Mouse (Mus musculus) cerebellum, postnatal 25 days (tissue): ENCODE results near the gene Vmn1r233.

Experiments used
- DNase-seq, 2 experiments: peaks; one replicate each; pipeline ENCODE4 v3.0.0; 2021; ENCODE audit warnings: mixed read lengths in 2 of 2

Gene Vmn1r233

DNA sequence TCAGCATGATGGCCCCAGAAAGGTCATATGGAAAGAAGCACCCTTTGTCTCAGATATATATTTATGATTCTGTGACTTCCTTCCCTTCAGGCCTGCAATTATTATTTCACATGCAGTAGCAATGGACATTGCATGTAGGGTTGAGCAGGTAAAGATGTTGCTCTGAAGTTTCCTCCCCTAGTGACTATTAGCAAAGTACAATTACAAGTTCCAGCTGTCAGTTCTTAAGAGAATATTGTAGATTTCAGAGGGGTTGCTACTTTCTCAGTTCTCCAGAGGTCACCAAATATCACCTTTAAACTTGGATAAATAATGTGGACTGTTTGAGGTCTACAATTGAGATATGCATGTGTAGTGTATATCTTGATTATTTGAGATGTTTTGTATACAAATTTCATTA lies at the start of gene Vmn1r233:
Gene Vmn1r233 (minus strand): TSS at position 101 of the 400 bp plus-strand sequence.
- DNase-seq = no peak

DNA sequence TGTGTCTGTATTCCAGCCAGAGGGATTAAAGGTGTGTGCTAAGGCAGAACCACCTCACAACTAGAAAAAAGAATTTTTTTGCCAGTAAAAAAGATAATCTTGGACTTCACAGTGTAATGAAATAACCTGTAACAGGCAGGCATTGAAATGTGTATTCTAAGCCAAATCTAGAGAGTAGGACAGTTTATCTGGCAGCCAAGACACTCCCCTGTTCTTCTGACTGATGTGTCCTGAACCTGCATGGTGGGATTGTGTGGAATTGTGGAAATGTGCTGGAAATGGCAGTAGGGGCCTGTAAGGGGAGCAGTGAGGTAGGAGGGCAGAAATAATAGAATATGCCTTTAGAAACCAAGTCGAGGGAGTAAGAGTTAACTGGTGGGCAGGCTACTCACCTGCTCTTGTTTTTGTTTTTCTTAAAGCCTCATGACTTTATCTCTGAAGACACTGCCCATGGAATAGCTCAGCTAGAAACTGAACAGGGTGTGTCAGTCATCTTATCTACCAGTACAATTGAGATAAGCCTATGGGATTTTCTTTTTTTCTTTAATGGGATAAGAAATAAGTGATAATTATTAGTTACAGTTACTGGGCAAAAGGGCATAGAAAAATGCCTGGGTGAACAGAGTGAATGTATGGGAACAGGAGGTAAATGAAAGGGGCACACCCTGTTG lies 22.3 kb upstream of the Vmn1r233 start:
- DNase-seq = no peak

DNA sequence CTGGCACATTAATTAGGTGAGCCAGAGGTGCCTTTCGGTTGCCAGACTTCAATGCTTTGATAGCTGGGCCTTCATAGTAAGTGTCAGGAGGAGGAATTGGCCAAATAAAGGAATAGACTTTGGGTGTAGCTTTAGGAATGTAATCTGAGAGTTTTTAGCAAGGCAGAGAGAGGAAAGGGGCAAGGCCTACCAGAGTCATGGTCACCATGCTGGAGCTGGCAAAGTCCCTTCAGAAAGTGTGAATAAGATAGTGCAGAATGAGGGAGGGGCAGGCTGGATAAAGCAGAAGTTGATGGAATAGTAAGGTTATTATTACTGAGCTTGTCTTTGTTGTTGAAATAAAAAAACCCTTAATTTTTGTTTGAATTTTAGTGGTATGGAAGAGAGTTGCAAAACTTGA lies 13.5 kb upstream of the Vmn1r233 start:
- DNase-seq = no peak

DNA sequence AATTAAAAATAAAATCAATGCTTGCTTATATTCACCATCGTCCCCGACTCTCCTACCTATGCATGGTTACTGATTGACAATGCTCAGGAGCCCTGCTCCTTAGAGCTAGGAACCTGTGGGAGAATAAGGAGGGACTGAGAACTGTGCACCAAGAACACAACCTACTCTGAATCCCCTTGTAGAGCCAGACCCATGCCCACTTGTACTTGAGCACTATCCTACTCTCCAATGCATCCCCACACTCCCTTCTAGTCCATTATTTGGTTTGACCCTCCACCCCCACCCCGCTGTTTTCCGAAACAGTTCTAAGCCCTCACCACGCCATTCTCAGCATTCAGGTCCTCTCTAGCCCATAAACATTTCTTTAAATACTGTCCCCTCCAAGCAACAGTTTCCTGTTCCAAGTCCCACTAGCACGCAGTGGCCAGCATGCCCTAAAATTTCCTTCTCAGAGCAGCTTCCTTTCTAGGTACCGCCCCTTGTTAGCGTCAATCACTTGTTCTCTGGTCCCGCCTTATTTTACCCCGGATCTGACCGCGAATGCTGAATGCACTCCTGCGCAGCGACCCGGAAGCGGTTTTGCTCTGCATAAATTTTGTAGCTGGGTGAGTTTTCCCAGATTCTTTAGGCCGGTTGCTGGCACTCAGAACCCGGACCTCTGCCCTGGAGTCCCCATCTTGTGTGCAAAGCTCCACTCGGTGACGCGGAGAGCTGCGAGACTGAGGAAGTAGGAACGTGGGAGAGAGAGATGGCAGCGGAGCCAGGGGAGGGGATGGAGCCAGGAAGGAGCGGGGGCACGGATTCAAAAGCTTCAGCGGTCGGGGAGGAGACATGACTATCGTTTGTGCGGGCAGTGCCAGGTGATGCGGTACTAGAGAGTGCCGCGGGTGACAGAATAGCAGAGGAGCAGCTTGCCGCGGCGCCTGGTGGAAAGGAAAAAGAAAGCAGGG lies 12.4 kb upstream of the Vmn1r233 start, which contains the start of gene Zfp160:
Gene Zfp160 (plus strand): TSS at position 522 of the 950 bp plus-strand sequence.
- peak; percentile 85 to 88 for DNase-seq

DNA sequence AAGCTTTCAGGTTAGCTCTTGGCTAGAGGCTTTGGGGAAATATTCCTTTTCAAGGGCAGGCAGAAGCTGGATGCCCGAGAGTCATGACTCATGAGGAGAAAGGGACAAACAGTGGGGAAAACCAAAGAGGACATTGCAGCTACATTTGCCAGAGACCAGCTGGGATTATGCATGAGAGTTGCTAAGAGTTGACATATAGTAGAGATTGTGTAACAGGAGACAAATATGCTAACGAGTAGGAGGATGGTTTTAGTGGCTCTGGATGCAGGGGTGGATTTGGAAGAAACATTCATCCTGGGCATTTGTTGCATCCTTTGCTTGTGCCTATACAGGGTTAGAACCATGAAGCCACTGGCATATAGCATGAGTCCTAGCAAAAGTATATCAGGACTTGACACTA lies 2.5 kb downstream of the Vmn1r233 start:
- DNase-seq = no peak

DNA sequence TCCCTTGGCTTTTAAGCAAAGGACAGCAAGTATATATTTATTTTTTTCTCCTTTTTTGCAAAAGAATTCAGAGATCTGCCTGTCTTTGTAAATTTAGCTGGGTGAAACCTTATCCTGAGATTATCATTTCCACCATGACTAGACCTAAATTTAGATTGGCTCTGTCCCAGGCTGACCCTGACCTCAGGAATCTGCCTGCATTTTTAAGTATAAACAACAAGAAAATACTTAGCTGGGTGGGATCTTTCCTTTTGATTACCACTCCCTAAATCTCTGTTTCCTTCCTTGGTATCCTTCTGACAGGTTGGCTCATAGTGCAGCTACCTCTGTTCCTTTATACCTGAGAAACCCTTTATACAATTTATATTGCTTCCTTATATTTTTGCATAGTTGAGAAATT lies 29.6 kb downstream of the Vmn1r233 start:
- no peak for DNase-seq

DNA sequence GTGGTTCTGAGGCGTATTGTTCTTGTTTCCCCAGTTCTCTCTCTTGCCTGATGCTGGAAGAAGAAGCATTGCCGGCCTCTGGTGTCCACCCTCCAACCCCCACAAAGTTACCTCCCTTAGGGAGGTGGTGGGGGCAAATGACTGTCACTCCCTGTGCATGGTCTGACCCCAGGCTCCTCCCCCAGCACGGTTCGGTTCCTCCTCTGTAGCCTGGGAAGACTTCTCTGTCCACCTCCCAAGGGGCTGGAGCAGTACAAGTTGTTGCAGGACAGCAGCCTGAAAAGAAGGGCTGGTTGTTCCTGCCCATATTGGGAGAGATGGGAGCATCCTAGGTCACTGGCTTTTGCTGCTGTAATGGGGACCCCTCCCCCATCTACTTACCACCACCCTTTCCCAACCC lies 30.8 kb downstream of the Vmn1r233 start:
- DNase-seq = no peak

DNA sequence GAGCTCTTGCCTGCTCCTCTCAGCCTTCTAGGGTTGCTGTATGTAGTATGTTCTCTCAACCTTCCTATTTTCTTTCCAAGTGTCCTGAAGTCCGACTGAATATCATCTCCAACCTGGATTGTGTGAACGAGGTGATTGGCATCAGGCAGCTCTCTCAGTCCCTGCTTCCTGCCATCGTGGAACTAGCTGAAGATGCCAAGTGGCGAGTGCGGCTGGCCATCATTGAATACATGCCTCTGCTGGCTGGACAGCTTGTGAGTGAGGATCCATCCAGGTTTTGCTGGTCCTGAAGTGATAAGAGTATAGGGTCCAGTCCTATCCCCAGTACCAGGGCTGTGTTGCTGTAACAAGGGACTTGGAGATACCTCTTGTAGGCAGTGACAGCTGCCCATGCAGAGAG lies 35.9 kb downstream of the Vmn1r233 start:
- no peak for DNase-seq

DNA sequence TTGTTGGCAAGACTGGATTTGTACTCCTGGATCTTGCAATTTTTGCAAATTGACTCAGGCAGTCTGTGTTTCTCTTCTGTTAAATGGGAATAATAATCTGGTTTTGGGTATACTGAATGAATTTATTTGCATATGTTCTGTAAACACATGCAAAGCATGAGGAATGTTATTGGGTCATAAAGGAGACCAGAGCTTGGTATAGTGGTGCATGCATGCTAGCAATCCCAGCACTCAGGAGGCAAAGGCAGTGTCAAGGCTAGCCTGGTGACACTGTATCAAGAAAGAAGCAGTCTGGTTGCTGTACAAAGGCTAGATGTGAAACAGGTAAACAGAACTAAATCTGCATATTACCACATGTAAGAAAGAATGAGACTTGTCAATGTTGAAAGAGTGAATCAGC lies 49.6 kb downstream of the Vmn1r233 start:
- no peak for DNase-seq

DNA sequence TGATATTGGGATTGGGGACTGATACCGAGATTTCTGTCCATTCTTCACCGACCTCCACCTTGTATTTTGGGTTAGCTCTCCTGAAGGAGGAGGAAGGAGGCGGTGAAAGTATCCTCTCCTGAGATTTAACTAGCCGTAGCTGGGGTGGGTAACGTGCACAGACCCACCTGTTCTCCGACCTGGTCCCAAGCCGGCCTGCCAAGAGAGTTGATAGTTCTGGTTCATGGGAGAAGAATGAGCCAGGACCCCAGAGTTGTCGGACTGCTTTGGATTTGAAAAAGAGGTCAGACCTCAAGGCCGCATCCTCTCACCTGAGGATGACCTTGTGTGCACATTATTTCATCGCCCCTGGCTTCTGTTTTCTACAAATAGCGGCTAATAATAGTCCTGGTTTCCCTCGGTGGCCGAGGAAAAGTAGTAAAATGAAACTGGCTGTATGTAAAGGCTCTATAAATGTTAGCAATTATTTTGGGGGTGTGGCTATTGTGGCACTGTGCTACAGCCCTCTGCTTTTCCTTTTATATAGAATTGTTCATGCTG lies 50.2 kb downstream of the Vmn1r233 start:
- DNase-seq = peak; percentile 28

DNA sequence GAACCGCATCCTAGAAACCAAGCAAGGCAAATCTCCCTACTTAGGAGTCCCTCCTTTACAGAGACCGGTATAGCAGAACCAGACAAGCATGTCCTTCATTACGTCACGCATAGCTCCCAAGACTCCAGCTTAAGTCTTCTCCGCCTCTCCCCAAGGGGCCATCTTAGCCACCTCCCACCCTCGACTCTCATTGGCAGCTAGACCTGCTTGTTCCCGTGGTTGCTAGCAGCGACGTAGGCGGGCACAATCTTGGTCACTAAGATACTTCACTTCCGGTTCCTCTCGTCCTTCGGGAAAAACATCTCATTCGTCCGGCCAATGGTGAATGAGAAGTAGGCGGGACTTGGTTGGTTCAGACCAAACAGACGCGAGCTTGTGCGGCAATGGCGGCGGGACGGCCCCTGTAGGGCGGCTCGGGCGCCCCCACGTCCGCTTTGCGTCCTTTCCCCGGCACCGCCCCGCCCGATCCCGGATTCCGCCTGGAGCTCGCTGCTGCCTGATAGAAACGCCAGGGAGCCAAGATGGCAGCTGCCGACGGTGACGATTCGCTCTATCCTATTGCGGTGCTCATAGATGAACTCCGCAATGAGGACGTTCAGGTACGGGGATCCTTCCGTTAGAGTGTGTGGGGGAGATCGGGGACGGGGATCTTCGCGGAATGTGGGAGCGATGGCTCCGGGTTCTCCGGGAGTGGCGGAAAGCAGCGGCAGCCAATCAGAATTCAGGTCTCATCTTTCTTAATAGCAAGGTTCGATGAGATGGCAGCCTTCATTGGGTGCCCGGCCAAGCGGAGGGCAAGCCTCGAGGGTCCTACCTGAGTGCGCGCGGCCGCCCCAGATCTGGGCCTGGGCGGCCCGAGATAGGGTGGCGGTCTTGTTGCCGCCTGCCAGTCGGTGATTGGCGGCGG lies 51.0 kb downstream of the Vmn1r233 start, which contains the start of gene Ppp2r1a:
Gene Ppp2r1a (plus strand): TSS at position 327 of the 907 bp plus-strand sequence.
- peak; percentile 98 to 99 for DNase-seq

DNA sequence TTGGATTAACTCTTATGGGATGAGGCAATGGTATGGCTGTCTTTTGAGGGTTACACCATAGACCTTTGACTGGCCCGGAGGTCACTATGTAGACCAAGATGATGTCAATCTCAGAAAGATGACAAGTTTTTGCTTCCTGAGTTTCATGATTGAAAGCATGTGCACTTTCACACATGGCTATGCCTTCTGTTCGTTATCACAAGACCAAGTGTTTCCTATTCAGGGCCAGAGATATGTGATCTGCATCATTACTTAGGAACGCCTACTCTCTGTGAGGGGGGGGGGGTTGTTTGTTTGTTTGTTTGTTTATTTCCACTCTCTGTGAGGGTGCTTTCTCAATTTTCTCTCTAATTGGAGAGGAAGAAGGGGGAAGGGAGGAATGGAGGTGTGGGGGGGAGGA lies 52.0 kb downstream of the Vmn1r233 start:
- no peak for DNase-seq
